Mouse (Mus musculus) CH12.LX (cell line): ENCODE data around the gene Car11. TPM values are rescaled to one million over a fixed set of nuclear protein-coding genes. Genes with fewer than 3 reads are reported as not detected.

Experiments used
- DNase-seq: peaks from one replicate; pipeline ENCODE4 v3.0.0-alpha.2; 2013; ENCODE audit errors: extremely low read depth
- H3K27ac ChIP-seq: 2 replicates; pipeline ENCODE4 v1.5.1; 2012; ENCODE audit warnings: low read depth, mild to moderate bottlenecking, control low read depth, moderate library complexity; ENCODE audit not compliant: insufficient read depth
- H3K27me3 ChIP-seq: replicated peaks from 2 replicates; pipeline ENCODE3; 2012; ENCODE audit warnings: inconsistent platforms
- H3K36me3 ChIP-seq, 2 experiments: replicated peaks in 1 of 2; 2 replicates each; pipeline versions ENCODE3 to v1.6.1; 2012; ENCODE audit warnings: inconsistent platforms in 1 of 2, low read length in 1 of 2, mild to moderate bottlenecking in 1 of 2, mixed read lengths in 1 of 2, moderate library complexity in 1 of 2; ENCODE audit not compliant: control insufficient read depth in 1 of 2, insufficient read depth in 1 of 2
- H3K4me1 ChIP-seq, 2 experiments: 2 replicates each; pipeline ENCODE4 v1.6.1; 2012; ENCODE audit warnings: inconsistent platforms in 1 of 2, moderate library complexity in 1 of 2; ENCODE audit not compliant: insufficient read depth in 2 of 2, control insufficient read depth in 1 of 2
- H3K4me2 ChIP-seq: 2 replicates; pipeline ENCODE4 v1.6.1; 2012; ENCODE audit warnings: low read depth, mild to moderate bottlenecking, control low read depth; ENCODE audit not compliant: poor library complexity, insufficient read depth, severe bottlenecking
- H3K4me3 ChIP-seq, 3 experiments: fragments of 150-350 bp in 1 of 3; sonication (generic) in 1 of 3; replicated peaks in 1 of 3; 2 replicates each; pipeline versions ENCODE3 to v1.5.1; 2011 to 2012; ENCODE audit warnings: low read depth in 2 of 3, low read length in 2 of 3, mild to moderate bottlenecking in 2 of 3, moderate library complexity in 2 of 3, control low read depth in 1 of 3, improper control_type of control experiment in 1 of 3, inconsistent platforms in 1 of 3, mixed read lengths in 1 of 3; ENCODE audit not compliant: poor library complexity in 1 of 3
- H3K79me2 ChIP-seq: replicated peaks from 2 replicates; pipeline ENCODE4 v1.6.1; 2012; ENCODE audit warnings: mild to moderate bottlenecking, moderate library complexity; ENCODE audit not compliant: control insufficient read depth, poor library complexity, insufficient read depth, severe bottlenecking; ENCODE audit errors: extremely low read depth
- H3K9ac ChIP-seq: 2 replicates; pipeline ENCODE4 v1.6.1; 2012; ENCODE audit warnings: low read depth, mild to moderate bottlenecking, control low read depth, moderate library complexity; ENCODE audit not compliant: insufficient read depth
- H3K9me3 ChIP-seq: replicated peaks from 2 replicates; pipeline ENCODE3; 2012; ENCODE audit warnings: low read length, inconsistent platforms, mixed read lengths
- E2F4 ChIP-seq: IDR thresholded peaks from 2 replicates; pipeline ENCODE4 v1.6.1; 2011; ENCODE audit warnings: low read depth, low read length, improper control_type of control experiment; ENCODE audit not compliant: insufficient replicate concordance
- ELF1 ChIP-seq: IDR thresholded peaks from 2 replicates; pipeline ENCODE4 v1.6.1; 2014; ENCODE audit warnings: low read depth, mild to moderate bottlenecking, inconsistent platforms, low read length, improper control_type of control experiment
- EP300 ChIP-seq: IDR thresholded peaks from 2 replicates; pipeline ENCODE4 v1.6.1; 2011; ENCODE audit warnings: low read length, improper control_type of control experiment
- ETS1 ChIP-seq: conservative IDR thresholded peaks from 2 replicates; pipeline ENCODE4 v1.6.1; 2012; ENCODE audit warnings: low read depth, mild to moderate bottlenecking, inconsistent platforms, low read length, improper control_type of control experiment, moderate library complexity
- JUN ChIP-seq: IDR thresholded peaks from 2 replicates; pipeline ENCODE4 v1.6.1; 2011; ENCODE audit warnings: low read depth, mild to moderate bottlenecking, low read length, improper control_type of control experiment, moderate library complexity; ENCODE audit not compliant: insufficient read depth
- JUND ChIP-seq: conservative IDR thresholded peaks from 2 replicates; pipeline ENCODE4 v1.6.1; 2011; ENCODE audit warnings: low read depth, low read length, improper control_type of control experiment
- MAZ ChIP-seq: IDR thresholded peaks from 2 replicates; pipeline ENCODE4 v1.6.1; 2012; ENCODE audit warnings: low read depth, mild to moderate bottlenecking, inconsistent platforms, low read length, improper control_type of control experiment, moderate library complexity
- MEF2A ChIP-seq: IDR thresholded peaks from 2 replicates; pipeline ENCODE4 v1.6.1; 2014; ENCODE audit warnings: low read depth, mild to moderate bottlenecking, inconsistent platforms, low read length, improper control_type of control experiment, borderline replicate concordance
- MXI1 ChIP-seq: IDR thresholded peaks from 2 replicates; pipeline ENCODE4 v1.6.1; 2011; ENCODE audit warnings: mild to moderate bottlenecking, low read depth, low read length, improper control_type of control experiment
- MYC ChIP-seq: IDR thresholded peaks from 2 replicates; pipeline ENCODE4 v1.6.1; 2011; ENCODE audit warnings: low read depth, mild to moderate bottlenecking, improper control_type of control experiment, low read length
- NELFE ChIP-seq: IDR thresholded peaks from 2 replicates; pipeline ENCODE4 v1.6.1; 2011; ENCODE audit warnings: low read depth, low read length, improper control_type of control experiment
- POLR2AphosphoS2 ChIP-seq: IDR thresholded peaks from 2 replicates; pipeline ENCODE4 v1.6.1; 2011; ENCODE audit warnings: low read depth, low read length, improper control_type of control experiment
- RCOR1 ChIP-seq: conservative IDR thresholded peaks from 2 replicates; pipeline ENCODE4 v1.6.1; 2012; ENCODE audit warnings: low read depth, mild to moderate bottlenecking, inconsistent platforms, low read length, improper control_type of control experiment
- SMC3 ChIP-seq: IDR thresholded peaks from 2 replicates; pipeline ENCODE4 v1.6.1; 2011; ENCODE audit warnings: low read depth, low read length, improper control_type of control experiment
- UBTF ChIP-seq: IDR thresholded peaks from 2 replicates; pipeline ENCODE4 v1.6.1; 2012; ENCODE audit warnings: low read depth, mild to moderate bottlenecking, inconsistent platforms, low read length, improper control_type of control experiment, moderate library complexity
- USF1 ChIP-seq: IDR thresholded peaks from 2 replicates; pipeline ENCODE4 v1.6.1; 2014; ENCODE audit warnings: low read depth, mild to moderate bottlenecking, inconsistent platforms, low read length, improper control_type of control experiment
- ZKSCAN1 ChIP-seq: IDR thresholded peaks from 2 replicates; pipeline ENCODE4 v1.6.1; 2012; ENCODE audit warnings: low read depth, inconsistent platforms, low read length, improper control_type of control experiment, borderline replicate concordance
- dilution Hi-C: fragments of 300-500 bp; cut with MboI; formaldehyde crosslinking; loops from 2 replicates; pipeline ENCODE4 v1.14.3; 2020; ENCODE audit warnings: low sequenced_read_pairs; ENCODE audit not compliant: extremely low pct_unique_long_range_greater_than_20kb, extremely low pct_ligation_motif_present
- in situ Hi-C: fragments of 300-500 bp; cut with MboI; formaldehyde crosslinking; loops from 3 replicates; pipeline ENCODE4 v1.14.3; 2019; ENCODE audit warnings: low sequenced_read_pairs, low pct_ligation_motif_present, low pct_unique_long_range_greater_than_20kb, mixed read lengths
- polyA plus RNA-seq: library from polyadenylated mRNA; unstranded; fragments of >175 nt; gene quantifications from 2 replicates; pipeline ENCODE4 v1.2.1, GENCODE M21; 2012; ENCODE audit warnings: low read depth; ENCODE audit not compliant: insufficient read length
- total RNA-seq, 2 experiments: library from RNA; depleted of rRNA; stranded (reverse); fragments of 300-350 nt in 1 of 2; fragments of >200 nt in 1 of 2; gene quantifications; 2 replicates each; pipeline ENCODE4 v1.2.3; 2012 to 2014

The Car11 gene
- total and polyA plus RNA-seq, 3 experiments = not detected

- dilution Hi-C loops (no loop called here), in situ Hi-C loops (no loop called here)
- Histone ChIP-seq H3K4me2 (no peak within 1 kb of the TSS), H3K4me1 (peaks cover 25 to 65% of the 10 kb centered on the region in 2 experiments), H3K79me2 (no peaks in the 10 kb centered on the region), H3K27ac (no peak within 1 kb of the TSS), H3K9me3 (no peaks in the 10 kb centered on the region), H3K27me3 (no peaks in the 10 kb centered on the region), H3K4me3 (no peak within 1 kb of the TSS), H3K9ac (no peak within 1 kb of the TSS), H3K36me3 (no peaks in the 10 kb centered on the region)
- TF ChIP-seq ELF1 (no peak), JUND (no peak), JUN (no peak), MYC (no peak), RCOR1 (no peak), EP300 (no peak), MXI1 (no peak), USF1 (no peak), ZKSCAN1 (no peak), SMC3 (no peak), E2F4 (no peak), ETS1 (no peak), NELFE (no peak), MEF2A (no peak), MAZ (no peak), POLR2AphosphoS2 (no peak)
- no peak for DNase-seq
Measured at GRCm38 (mm10) chr7:45693921-45694591, 5.6 kb upstream of the Car11 start, which contains the start of gene Sec1. Gene Sec1, minus strand, starts transcription at chr7:45694402.

DNA sequence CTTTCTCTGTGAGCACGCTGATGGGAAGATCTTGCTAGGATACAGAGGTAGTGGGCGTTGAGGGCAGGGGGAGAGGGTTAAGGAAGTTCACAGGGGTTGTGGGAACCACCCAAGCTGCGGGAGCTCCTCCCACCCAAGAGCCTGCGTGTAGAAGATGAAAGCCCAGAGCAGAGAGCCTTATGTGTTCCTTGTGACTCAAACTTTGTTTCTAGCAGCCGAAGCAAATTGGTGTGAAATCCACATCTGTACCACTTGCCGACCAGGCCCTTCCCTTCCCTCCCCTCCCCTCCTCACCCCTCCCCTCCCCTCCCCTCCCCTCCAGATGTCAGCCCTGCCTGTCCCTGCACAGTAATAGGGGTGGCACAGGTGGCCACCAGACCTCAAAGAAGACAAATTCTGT is 4.5 kb upstream of the Car11 start:
- Histone ChIP-seq H3K4me1 (peaks cover 17 to 59% of the 10 kb centered on the region in 2 experiments), H3K27ac (no peak overlapping the region), H3K4me3 (no peak overlapping the region), H3K9me3 (no peaks in the 10 kb centered on the region), H3K27me3 (no peaks in the 10 kb centered on the region), H3K4me2 (no peak overlapping the region), H3K36me3 (no peaks in the 10 kb centered on the region), H3K9ac (no peak overlapping the region), H3K79me2 (no peaks in the 10 kb centered on the region)
- dilution Hi-C loops (no loop called here), in situ Hi-C loops (no loop called here)
- no peak for DNase-seq
- TF ChIP-seq UBTF = no peak
- TF ChIP-seq MAZ = 0 out of 2 replicates have a peak, but pooled peaks have one; percentile 36
